Mouse (Mus musculus) MEL (cell line): Measurements from ENCODE around the gene Vav3.

Experiments
- CTCF ChIP-seq, 3 experiments: IDR thresholded peaks in 2 of 3; conservative IDR thresholded peaks in 1 of 3; 2 replicates each; pipeline ENCODE4 v1.5.1; 2011 to 2012; ENCODE audit warnings: low read length in 3 of 3, low read depth in 2 of 3, mild to moderate bottlenecking in 2 of 3, improper control_type of control experiment in 1 of 3, inconsistent platforms in 1 of 3, mixed read lengths in 1 of 3, moderate library complexity in 1 of 3; ENCODE audit not compliant: control insufficient read depth in 1 of 3, insufficient read depth in 1 of 3, poor library complexity in 1 of 3, severe bottlenecking in 1 of 3
- E2F4 ChIP-seq: IDR thresholded peaks from 2 replicates; pipeline ENCODE4 v1.6.1; 2011; ENCODE audit warnings: low read depth, low read length, improper control_type of control experiment, borderline replicate concordance
- GABPA ChIP-seq: IDR thresholded peaks from 2 replicates; pipeline ENCODE4 v1.6.1; 2012; ENCODE audit warnings: low read depth, mild to moderate bottlenecking, inconsistent platforms, low read length, improper control_type of control experiment, moderate library complexity
- MYB ChIP-seq: IDR thresholded peaks from 2 replicates; pipeline ENCODE4 v1.6.1; 2011; ENCODE audit warnings: mild to moderate bottlenecking, low read depth, low read length, improper control_type of control experiment
- MYC ChIP-seq: IDR thresholded peaks from 2 replicates; pipeline ENCODE4 v1.6.1; 2011; ENCODE audit warnings: low read depth, mild to moderate bottlenecking, low read length, improper control_type of control experiment, moderate library complexity
- POLR2A ChIP-seq, 2 experiments: IDR thresholded peaks; 2 replicates each; pipeline ENCODE4 v1.6.1; 2011 to 2012; ENCODE audit warnings: low read length in 2 of 2, mild to moderate bottlenecking in 2 of 2, control low read depth in 1 of 2, improper control_type of control experiment in 1 of 2, low read depth in 1 of 2, moderate library complexity in 1 of 2; ENCODE audit not compliant: control insufficient read depth in 1 of 2, insufficient read depth in 1 of 2, poor library complexity in 1 of 2
- POLR2AphosphoS2 ChIP-seq: IDR thresholded peaks from 2 replicates; pipeline ENCODE4 v1.6.1; 2011; ENCODE audit warnings: low read length, improper control_type of control experiment
- POLR2AphosphoS5 ChIP-seq: IDR thresholded peaks from 2 replicates; pipeline ENCODE4 v1.6.1; 2012; ENCODE audit warnings: low read depth, borderline replicate concordance, mild to moderate bottlenecking, inconsistent platforms, low read length, moderate library complexity, mixed read lengths
- SIN3A ChIP-seq: IDR thresholded peaks from 2 replicates; pipeline ENCODE4 v1.6.1; 2012; ENCODE audit warnings: low read length, improper control_type of control experiment, inconsistent platforms
- USF1 ChIP-seq: IDR thresholded peaks from 2 replicates; pipeline ENCODE4 v1.6.1; 2014; ENCODE audit warnings: low read depth, mild to moderate bottlenecking, inconsistent platforms, low read length, improper control_type of control experiment, moderate library complexity

- TF ChIP-seq POLR2A (IDR thresholded peaks at IDR 0.05; ENCODE audit: control insufficient read depth in 1 of 2, insufficient read depth in 1 of 2, low read depth in 1 of 2, low read length in 2 of 2, poor library complexity in 1 of 2): no peak
- no peak for TF ChIP-seq E2F4
- TF ChIP-seq CTCF (IDR thresholded peaks at IDR 0.05 in 2 of 3, conservative IDR thresholded peaks at IDR 0.05 in 1 of 3; ENCODE audit: control insufficient read depth in 1 of 3, insufficient read depth in 1 of 3, low read depth in 2 of 3, low read length in 3 of 3, poor library complexity in 1 of 3, severe bottlenecking in 1 of 3): no peak
- no peak for TF ChIP-seq MYB
- no peak for TF ChIP-seq USF1
- no peak for TF ChIP-seq MYC
- TF ChIP-seq POLR2AphosphoS5: no peak
- no peak for TF ChIP-seq SIN3A
- TF ChIP-seq POLR2AphosphoS2: no peak
- no peak for TF ChIP-seq GABPA
Observed at GRCm38 (mm10) chr3:109692613-109693012, 352.2 kb downstream of the Vav3 start.
